Mouse (Mus musculus): ENCODE results near the gene 4930432M17Rik. TPM values are rescaled to one million over a fixed set of nuclear protein-coding genes. Genes with fewer than 3 reads are reported as not detected.

Gene 4930432M17Rik
- polyA plus RNA-seq, 1 experiment from 2014 or later = not detected

DNA sequence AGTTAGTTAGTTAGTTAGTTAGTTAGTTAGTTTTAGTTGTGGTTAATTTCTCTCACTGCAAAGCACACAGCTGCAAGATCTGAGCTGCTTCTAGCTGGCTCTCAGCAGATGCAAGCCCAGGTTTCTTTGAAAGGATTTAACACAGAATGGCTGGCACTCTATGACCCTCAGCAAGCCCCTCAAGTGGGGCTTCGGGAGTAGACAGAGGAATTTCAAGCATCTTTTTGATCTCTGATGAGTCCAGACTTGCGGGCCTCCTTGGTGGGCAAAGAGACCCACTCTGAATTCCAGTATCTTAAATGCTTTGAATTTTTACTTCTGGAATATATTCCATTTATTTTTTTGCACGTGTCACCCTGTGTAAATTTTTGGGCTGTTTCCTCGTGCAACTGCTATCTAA is 8.4 kb downstream of the 4930432M17Rik start:
- Histone ChIP-seq H3K36me3 (no peaks in the 10 kb centered on the region), H3K4me2 (no peak overlapping the region), H3K27ac (no peak overlapping the region), H3K9ac (no peak overlapping the region), H3K9me3 (no peaks in the 10 kb centered on the region), H3K4me1 (no peaks in the 10 kb centered on the region), H3K4me3 (replicated peaks) (no peak overlapping the region), H3K27me3 (replicated peaks) (no peaks in the 10 kb centered on the region)
- no peak for ATAC-seq (ENCODE audit: insufficient read depth, low FRiP score, low read depth)
- 36% methylated on average over 4 of the region's 4 CpGs for WGBS

- Histone ChIP-seq H3K9me3 (no peaks in the 10 kb centered on the region), H3K27me3 (replicated peaks) (no peaks in the 10 kb centered on the region), H3K27ac (no peak overlapping the region), H3K4me2 (no peak overlapping the region), H3K4me1 (no peaks in the 10 kb centered on the region), H3K36me3 (no peaks in the 10 kb centered on the region), H3K9ac (no peak overlapping the region), H3K4me3 (replicated peaks) (no peak overlapping the region)
- no peak for ATAC-seq (ENCODE audit: insufficient read depth, low FRiP score, low read depth)
- WGBS = 60% methylated on average over 3 of the region's 3 CpGs
Measured at GRCm38 (mm10) chr3:121679443-121679842, 8.9 kb downstream of the 4930432M17Rik start.

DNA sequence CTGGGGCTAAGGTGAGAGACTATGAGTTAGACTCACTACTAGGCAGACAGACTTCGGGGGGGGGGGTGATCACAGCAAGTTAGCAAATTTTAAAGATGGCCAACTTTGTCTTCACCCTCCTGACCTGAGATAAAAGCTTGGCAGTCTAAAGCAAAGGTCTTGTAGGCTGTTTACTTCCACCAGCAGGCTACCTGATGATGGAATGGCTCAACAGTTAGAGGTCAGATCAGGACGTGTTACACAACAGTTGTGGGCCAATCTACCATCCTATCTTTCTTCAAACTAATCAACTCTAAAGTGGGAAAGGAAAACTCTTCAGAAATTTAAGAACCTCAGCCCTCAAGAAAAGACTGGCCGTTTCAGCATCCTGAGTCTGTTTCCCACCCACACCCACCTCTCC is 9.6 kb downstream of the 4930432M17Rik start:
- Histone ChIP-seq H3K9me3 (no peaks in the 10 kb centered on the region), H3K36me3 (no peaks in the 10 kb centered on the region), H3K4me2 (no peak overlapping the region), H3K27ac (no peak overlapping the region), H3K9ac (no peak overlapping the region), H3K4me3 (replicated peaks) (no peak overlapping the region), H3K27me3 (replicated peaks) (no peaks in the 10 kb centered on the region), H3K4me1 (no peaks in the 10 kb centered on the region)
- 48% methylated on average over 3 of the region's 3 CpGs for WGBS
- no peak for ATAC-seq (ENCODE audit: insufficient read depth, low FRiP score, low read depth)

DNA sequence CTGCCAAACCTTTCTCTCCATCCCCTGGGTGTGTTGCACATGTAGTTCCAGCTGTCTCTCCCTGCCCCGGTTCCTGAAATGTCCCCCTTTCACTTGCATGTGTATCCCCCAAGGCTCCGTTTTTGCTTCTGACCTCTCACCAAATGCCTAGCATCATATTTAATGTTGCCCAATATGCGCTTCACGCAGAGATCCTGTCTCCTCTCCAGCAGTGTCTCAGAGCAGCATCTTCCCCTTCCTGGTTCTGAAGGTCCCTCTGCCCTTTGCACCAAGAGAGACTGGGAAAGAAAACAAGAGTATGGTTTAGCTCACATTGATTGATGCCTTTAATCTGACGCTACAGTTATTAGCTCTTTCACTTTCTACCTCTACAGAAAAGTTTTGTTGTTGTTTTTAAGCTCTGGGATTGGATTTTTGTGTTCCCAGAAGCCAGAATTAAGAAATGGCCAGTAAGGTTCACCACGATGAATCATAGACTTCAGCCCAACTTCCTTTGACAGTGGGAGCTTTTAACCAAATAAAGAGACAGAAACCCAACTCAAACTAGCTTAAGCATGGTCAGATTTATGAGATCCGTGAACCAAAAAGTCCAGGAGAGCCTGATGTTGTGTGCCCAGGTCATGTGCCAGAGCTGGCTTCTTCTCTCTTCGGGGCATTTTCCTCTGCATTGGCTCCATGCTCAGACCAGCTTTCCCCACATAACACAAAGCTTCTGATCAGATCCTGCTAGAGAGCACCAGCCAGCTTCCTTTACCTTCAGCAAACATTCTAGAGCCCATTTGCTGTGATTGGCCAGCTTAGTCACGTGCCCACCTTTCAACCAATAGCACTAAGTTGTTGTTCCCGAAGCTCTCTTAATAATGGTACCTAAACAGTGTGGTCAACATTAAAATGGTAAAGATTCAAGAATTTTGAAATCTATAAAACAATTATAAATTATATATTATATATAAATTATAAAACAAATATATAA is 12.2 kb downstream of the 4930432M17Rik start:
- Histone ChIP-seq H3K36me3 (no peaks in the 10 kb centered on the region), H3K9me3 (no peaks in the 10 kb centered on the region), H3K9ac (no peak overlapping the region), H3K27me3 (replicated peaks) (no peaks in the 10 kb centered on the region), H3K4me3 (replicated peaks) (no peak overlapping the region), H3K27ac (no peak overlapping the region), H3K4me1 (no peaks in the 10 kb centered on the region), H3K4me2 (no peak overlapping the region)
- ATAC-seq (ENCODE audit: insufficient read depth, low FRiP score, low read depth) = no peak
- 72% methylated on average over 10 of the region's 10 CpGs for WGBS

DNA sequence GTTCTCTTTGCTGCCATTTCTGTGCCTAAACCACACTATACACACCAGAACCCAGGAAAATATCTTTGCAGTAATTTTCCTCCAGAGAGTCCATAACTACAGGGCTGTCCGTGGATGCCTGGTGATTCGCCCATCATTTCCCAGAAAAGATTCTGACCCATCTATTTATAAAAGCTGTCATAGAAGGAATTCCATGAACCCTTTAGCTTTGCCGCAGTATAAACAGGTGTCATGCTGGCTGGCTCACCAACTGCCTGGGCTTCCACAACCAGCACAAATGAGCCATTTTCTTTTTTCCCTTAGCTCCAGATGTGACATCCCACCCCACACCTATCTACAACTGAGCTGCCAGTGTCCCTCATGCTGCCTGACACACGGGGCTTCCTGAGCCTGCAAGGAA is 14.0 kb downstream of the 4930432M17Rik start:
- no peak for ATAC-seq (ENCODE audit: insufficient read depth, low FRiP score, low read depth)
- Histone ChIP-seq H3K36me3 (no peaks in the 10 kb centered on the region), H3K27me3 (replicated peaks) (no peaks in the 10 kb centered on the region), H3K4me1 (no peaks in the 10 kb centered on the region), H3K9me3 (no peaks in the 10 kb centered on the region), H3K27ac (no peak overlapping the region), H3K4me3 (replicated peaks) (no peak overlapping the region), H3K9ac (no peak overlapping the region), H3K4me2 (no peak overlapping the region)
- 35% methylated on average over 4 of the region's 4 CpGs for WGBS

- no peaks in the 10 kb centered on the region for H3K36me3 ChIP-seq
- no peak overlapping the region for H3K27ac ChIP-seq
- 62% methylated on average over 4 of the region's 4 CpGs for WGBS
- no peaks in the 10 kb centered on the region for H3K27me3 ChIP-seq (replicated peaks)
- H3K9ac ChIP-seq = no peak overlapping the region
- H3K4me3 ChIP-seq (replicated peaks) = no peak overlapping the region
- no peak for ATAC-seq (ENCODE audit: insufficient read depth, low FRiP score, low read depth)
- no peaks in the 10 kb centered on the region for H3K4me1 ChIP-seq
- H3K4me2 ChIP-seq = no peak overlapping the region
- no peaks in the 10 kb centered on the region for H3K9me3 ChIP-seq
Measured at GRCm38 (mm10) chr3:121684963-121685362, 14.4 kb downstream of the 4930432M17Rik start.

DNA sequence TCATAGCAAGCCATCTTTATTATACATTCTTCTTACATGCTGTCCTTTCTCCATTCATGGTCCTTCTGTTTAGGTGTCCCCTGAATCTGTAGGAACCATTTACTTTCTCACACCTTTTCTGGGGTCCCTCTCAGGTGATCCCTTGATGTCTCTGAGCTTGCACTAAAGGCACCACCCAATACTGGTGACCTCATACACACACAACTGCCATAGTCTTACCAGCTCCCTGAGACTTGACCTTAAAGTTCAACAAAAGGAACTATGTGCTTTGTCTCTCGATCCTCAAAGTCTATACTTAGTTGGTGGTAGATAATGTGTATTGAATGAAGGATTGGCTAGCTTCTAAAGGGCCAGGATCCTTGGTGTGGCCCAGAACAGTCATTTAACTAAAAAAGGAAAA is 15.4 kb downstream of the 4930432M17Rik start:
- ATAC-seq (ENCODE audit: insufficient read depth, low FRiP score, low read depth) = no peak

DNA sequence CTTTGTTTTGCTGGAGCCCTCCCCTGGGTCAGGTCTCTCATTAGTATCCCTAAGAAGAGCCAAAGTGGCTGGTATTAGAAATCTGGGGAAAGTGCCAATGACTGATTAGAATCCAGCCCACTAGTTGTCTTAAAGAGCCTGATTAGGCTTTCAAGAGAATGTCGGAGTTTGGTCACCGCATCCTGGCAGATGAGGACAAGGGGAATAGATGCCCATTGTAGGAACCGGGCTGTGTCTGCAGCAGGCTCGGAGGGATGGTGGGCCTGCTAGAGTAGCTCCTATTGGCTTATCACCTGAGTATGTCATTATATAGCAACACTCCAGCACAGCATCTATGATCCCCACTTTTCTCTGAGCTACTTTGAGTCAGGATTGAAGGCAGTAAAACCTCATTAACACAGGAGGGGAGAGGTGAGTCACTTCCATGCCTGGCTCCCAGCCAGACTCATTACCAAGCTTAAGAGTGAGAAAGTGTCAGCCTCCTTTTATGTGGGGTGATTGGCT is 15.9 kb downstream of the 4930432M17Rik start:
- no peaks in the 10 kb centered on the region for H3K9me3 ChIP-seq
- no peak overlapping the region for H3K4me2 ChIP-seq
- no peak for ATAC-seq (ENCODE audit: insufficient read depth, low FRiP score, low read depth)
- H3K36me3 ChIP-seq = no peaks in the 10 kb centered on the region
- H3K27me3 ChIP-seq (replicated peaks) = no peaks in the 10 kb centered on the region
- WGBS = 79% methylated on average over 4 of the region's 4 CpGs
- no peaks in the 10 kb centered on the region for H3K4me1 ChIP-seq
- H3K4me3 ChIP-seq (replicated peaks) = no peak overlapping the region
- H3K27ac ChIP-seq = no peak overlapping the region
- no peak overlapping the region for H3K9ac ChIP-seq

More for the DNA sequence above, 15.4 kb downstream of the 4930432M17Rik start:
- Histone ChIP-seq H3K4me2 (no peak overlapping the region), H3K9me3 (no peaks in the 10 kb centered on the region), H3K9ac (no peak overlapping the region), H3K4me1 (no peaks in the 10 kb centered on the region), H3K27ac (no peak overlapping the region), H3K27me3 (replicated peaks) (no peaks in the 10 kb centered on the region), H3K4me3 (replicated peaks) (no peak overlapping the region), H3K36me3 (no peaks in the 10 kb centered on the region)
- 61% methylated on average over 1 of the region's 1 CpGs for WGBS

DNA sequence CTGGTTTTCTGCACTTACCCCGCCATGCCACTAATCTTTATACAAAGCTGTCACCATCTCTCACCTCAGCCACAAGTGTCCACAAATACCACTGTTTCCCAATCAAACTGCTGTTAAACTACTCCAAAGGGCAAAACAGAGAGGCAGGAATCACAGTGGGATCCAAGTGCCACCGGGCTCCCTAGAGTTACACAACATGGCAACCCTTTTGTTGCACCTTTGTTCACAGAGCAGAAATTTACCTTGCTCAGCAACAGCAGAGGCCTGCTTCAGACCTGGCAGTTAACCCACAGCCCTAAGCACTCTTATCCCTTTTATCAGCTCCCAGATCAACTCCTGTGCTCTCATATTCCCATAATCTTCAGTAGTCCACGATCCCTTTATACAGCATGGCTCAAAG is 17.2 kb downstream of the 4930432M17Rik start:
- H3K4me3 ChIP-seq (replicated peaks) = no peak overlapping the region
- H3K4me1 ChIP-seq = no peaks in the 10 kb centered on the region
- H3K27ac ChIP-seq = no peak overlapping the region
- WGBS = 95% methylated on average over 3 of the region's 3 CpGs
- H3K4me2 ChIP-seq = no peak overlapping the region
- no peaks in the 10 kb centered on the region for H3K9me3 ChIP-seq
- no peak for ATAC-seq (ENCODE audit: insufficient read depth, low FRiP score, low read depth)
- no peak overlapping the region for H3K9ac ChIP-seq
- no peaks in the 10 kb centered on the region for H3K27me3 ChIP-seq (replicated peaks)
- H3K36me3 ChIP-seq = no peaks in the 10 kb centered on the region

GRCm38 (mm10) chr3:121689029-121689428 is 18.5 kb downstream of the 4930432M17Rik start:
- no peaks in the 10 kb centered on the region for H3K27me3 ChIP-seq (replicated peaks)
- H3K4me2 ChIP-seq = no peak overlapping the region
- no peaks in the 10 kb centered on the region for H3K4me1 ChIP-seq
- 61% methylated on average over 5 of the region's 5 CpGs for WGBS
- H3K9me3 ChIP-seq = no peaks in the 10 kb centered on the region
- no peak for ATAC-seq (ENCODE audit: insufficient read depth, low FRiP score, low read depth)
- no peak overlapping the region for H3K27ac ChIP-seq
- no peak overlapping the region for H3K4me3 ChIP-seq (replicated peaks)
- no peaks in the 10 kb centered on the region for H3K36me3 ChIP-seq
- H3K9ac ChIP-seq = no peak overlapping the region

DNA sequence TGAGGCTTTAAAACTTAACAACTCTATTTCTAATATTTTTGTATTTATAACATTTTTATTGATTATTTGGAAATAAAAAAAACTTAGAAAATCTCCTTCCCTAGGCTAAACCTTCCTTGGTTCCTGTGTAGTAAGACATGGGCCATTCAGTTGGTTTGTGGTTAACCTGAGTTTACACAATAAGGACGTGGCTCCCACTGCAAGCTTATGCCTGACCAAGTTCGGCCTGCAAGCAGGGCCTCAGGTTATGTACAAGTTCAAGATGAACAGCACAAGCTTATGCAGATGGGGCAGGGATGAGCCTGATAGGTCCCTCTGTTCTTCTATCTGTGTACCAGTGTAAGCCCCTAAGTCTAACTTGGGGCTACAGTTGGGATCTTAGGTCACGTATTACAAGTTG is 19.1 kb downstream of the 4930432M17Rik start:
- Histone ChIP-seq H3K9ac (no peak overlapping the region), H3K4me3 (replicated peaks) (no peak overlapping the region), H3K4me2 (no peak overlapping the region), H3K36me3 (no peaks in the 10 kb centered on the region), H3K27ac (no peak overlapping the region), H3K4me1 (no peaks in the 10 kb centered on the region), H3K27me3 (replicated peaks) (no peaks in the 10 kb centered on the region), H3K9me3 (no peaks in the 10 kb centered on the region)
- ATAC-seq (ENCODE audit: insufficient read depth, low FRiP score, low read depth) = no peak
- 84% methylated on average over 3 of the region's 3 CpGs for WGBS

- Histone ChIP-seq H3K9ac (no peak overlapping the region), H3K9me3 (no peaks in the 10 kb centered on the region), H3K36me3 (no peaks in the 10 kb centered on the region), H3K4me3 (replicated peaks) (no peak overlapping the region), H3K4me1 (no peaks in the 10 kb centered on the region), H3K4me2 (no peak overlapping the region), H3K27ac (no peak overlapping the region), H3K27me3 (replicated peaks) (no peaks in the 10 kb centered on the region)
- ATAC-seq (ENCODE audit: insufficient read depth, low FRiP score, low read depth) = peak; percentile 39; the same call in 1 of the 2 replicates
- WGBS = 67% methylated on average over 13 of the region's 13 CpGs
Measured at GRCm38 (mm10) chr3:121693001-121693730, 22.6 kb downstream of the 4930432M17Rik start.
